ENCODE assay signal across 12 mouse cellular contexts in the genomic region with DNA sequence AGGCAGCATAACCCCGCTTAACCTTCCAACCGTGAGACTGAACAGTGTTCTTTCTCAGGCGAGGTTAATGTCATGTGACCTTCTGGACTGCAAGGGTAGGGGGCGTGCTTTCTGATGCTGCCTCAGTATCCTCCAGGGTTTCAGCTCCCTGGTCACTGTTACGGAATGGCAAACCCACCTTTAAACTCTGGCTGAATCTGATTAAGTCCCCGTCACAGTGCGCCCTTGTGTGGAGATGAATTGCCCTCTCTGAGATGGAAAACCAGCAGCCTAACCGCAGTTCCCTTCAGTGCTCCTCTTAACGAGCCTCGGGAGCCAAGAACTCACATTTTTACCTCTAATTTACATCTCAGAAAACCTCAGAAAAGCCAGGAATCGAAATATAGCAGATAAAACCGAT.
DNase-seq lines count a peak whose midpoint lies in the region; ATAC-seq and TF ChIP-seq lines count a peak whose summit lies in the region.
"Had no signal": no experiment of that assay in that cellular context is flagged by ENCODE, and none has a peak within 500 bp of the region (broad histone marks: within the 10 kb centered on the region; RNA-seq: fewer than 3 reads in every experiment).

No protein-coding gene starts in this region.

- peak; percentile 53 for TF ChIP-seq CTCF in layer of hippocampus, adult 2 months (conservative IDR thresholded peaks at IDR 0.05)

- peak; percentile 5 for DNase-seq in adrenal gland, postnatal 25 days
- no peak for DNase-seq in adrenal gland, adult (ENCODE audit: inconsistent age in 2 of 2, low spot score in 1 of 2)
- DNase-seq in layer of hippocampus, adult 2 months (ENCODE audit: low spot score in 2 of 2): no peak
- DNase-seq in layer of hippocampus, adult 9-10 months (ENCODE audit: low spot score): no peak
- DNase-seq in embryo, embryonic 10.5 days (ENCODE audit: low spot score): peak; percentile 57
- DNase-seq in limb, embryonic 11.5 days (ENCODE audit: low spot score): peak; percentile 39
- DNase-seq in layer of hippocampus, postnatal 25 days (ENCODE audit: extremely low spot score in 1 of 2, low spot score in 1 of 2): no peak
- DNase-seq: adrenal gland, adult 2 months had no signal

- no peak overlapping the region for H3K4me2 ChIP-seq in limb, embryonic 11.5 days (ENCODE audit: low read depth, severe bottlenecking)
- H3K4me2 ChIP-seq: heart, embryonic 13.5 days had no signal

- no peaks in the 10 kb centered on the region for H3K27me3 ChIP-seq in limb, embryonic 11.5 days (ENCODE audit: control insufficient read depth, insufficient read depth, low read length)
- H3K27me3 ChIP-seq: heart, embryonic 13.5 days; megakaryocyte, embryonic 14.5 days; Patski had no signal

- no peak overlapping the region for H3K9ac ChIP-seq in limb, embryonic 11.5 days (ENCODE audit: low read length)
- H3K9ac ChIP-seq: heart, embryonic 13.5 days had no signal

- H3K4me1 ChIP-seq in limb, embryonic 11.5 days (ENCODE audit: control insufficient read depth, insufficient read depth, low read length): no peaks in the 10 kb centered on the region
- H3K4me1 ChIP-seq: megakaryocyte, embryonic 14.5 days had no signal

- ATAC-seq in limb, embryonic 11.5 days (ENCODE audit: insufficient number of reproducible peaks, low FRiP score, low TSS enrichment, low read depth): no peak
- no peak for ATAC-seq in erythroblast, adult 5-6 weeks (replicated peaks; ENCODE audit: low FRiP score, poor library complexity, severe bottlenecking)
- ATAC-seq: Patski had no signal

- H3K27ac ChIP-seq in layer of hippocampus, adult 2 months: 0 out of 2 replicates have a peak overlapping the region, but pooled peaks have one; percentile 1
- H3K27ac ChIP-seq in limb, embryonic 11.5 days (replicated peaks; ENCODE audit: low read depth, low read length): no peak overlapping the region
- H3K27ac ChIP-seq: heart, embryonic 13.5 days had no signal

- 30% methylated on average over 12 of the region's 12 CpGs for WGBS in limb, embryonic 11.5 days

- H3K4me3 ChIP-seq in layer of hippocampus, adult 2 months: no peak overlapping the region
- H3K4me3 ChIP-seq in limb, embryonic 11.5 days (ENCODE audit: low read depth, low read length): no peak overlapping the region
- H3K4me3 ChIP-seq: heart, embryonic 13.5 days; megakaryocyte, embryonic 14.5 days had no signal

- H3K9me3 ChIP-seq in limb, embryonic 11.5 days (ENCODE audit: control insufficient read depth, low read length): no peaks in the 10 kb centered on the region
- H3K9me3 ChIP-seq: heart, embryonic 13.5 days; megakaryocyte, embryonic 14.5 days had no signal

- H3K36me3 ChIP-seq in limb, embryonic 11.5 days (ENCODE audit: control insufficient read depth, insufficient read depth, low read length): no peaks in the 10 kb centered on the region
- H3K36me3 ChIP-seq: heart, embryonic 13.5 days had no signal

Comparison
In these comparisons a context has a peak if more than half of its experiments do, and no peak if none do; other contexts are left out.
1. DNase-seq: peak in adrenal gland, postnatal 25 days (single experiment), embryo, embryonic 10.5 days (single experiment) and limb, embryonic 11.5 days (single experiment); none in adrenal gland, adult (0 of 2), layer of hippocampus, adult 2 months (0 of 2), layer of hippocampus, adult 9-10 months (single experiment) and layer of hippocampus, postnatal 25 days (0 of 2).